Mouse (Mus musculus) kidney, adult 2 months (tissue): Measurements from ENCODE around the gene Mogat1. TPM values are rescaled to one million over a fixed set of nuclear protein-coding genes. Genes with fewer than 3 reads are reported as not detected.

ENCODE experiments used
- DNase-seq: peaks from one replicate; pipeline ENCODE4 v3.0.0; 2021
- H3K27ac ChIP-seq: fragments of 200-500 bp; 2 replicates; pipeline ENCODE4 v1.5.1; 2012; ENCODE audit warnings: low read depth, low read length, control low read depth, inconsistent platforms; ENCODE audit not compliant: insufficient read depth
- H3K27me3 ChIP-seq: fragments of 200-500 bp; replicated peaks from 2 replicates; pipeline ENCODE4 v1.6.1; 2012; ENCODE audit warnings: mild to moderate bottlenecking, moderate library complexity, low read length, inconsistent platforms; ENCODE audit not compliant: control insufficient read depth, insufficient read depth
- H3K36me3 ChIP-seq: fragments of 200-500 bp; 2 replicates; pipeline ENCODE4 v1.6.1; 2012; ENCODE audit warnings: mild to moderate bottlenecking, moderate library complexity, low read length, inconsistent platforms; ENCODE audit not compliant: control insufficient read depth, insufficient read depth
- H3K4me1 ChIP-seq: fragments of 200-500 bp; 2 replicates; pipeline ENCODE4 v1.6.1; 2011; ENCODE audit warnings: low read length; ENCODE audit not compliant: control insufficient read depth, insufficient read depth
- H3K4me3 ChIP-seq: fragments of 200-500 bp; 2 replicates; pipeline ENCODE4 v1.5.1; 2011; ENCODE audit warnings: mild to moderate bottlenecking, low read depth, low read length, control low read depth; ENCODE audit not compliant: insufficient read depth
- CTCF ChIP-seq: fragments of 200-500 bp; conservative IDR thresholded peaks from 2 replicates; pipeline ENCODE4 v1.5.1; 2011; ENCODE audit warnings: low read depth, mild to moderate bottlenecking, control low read depth, low read length, moderate library complexity, mixed read lengths; ENCODE audit not compliant: insufficient read depth, insufficient read length
- POLR2A ChIP-seq: fragments of 200-500 bp; IDR thresholded peaks from one replicate; pipeline ENCODE4 v1.6.1; 2011; ENCODE audit warnings: low read depth, low read length, control low read depth
- WGBS: fragments of 180-500 bp; shearing (Covaris S2); methylation state at CpG from one replicate; pipeline ENCODE4 v1.1.7; 2018; 5-methylcytosine and 5-hydroxymethylcytosine counted together
- polyA plus RNA-seq: library from polyadenylated mRNA; depleted of rRNA; stranded (reverse); fragments of >200 nt; gene quantifications from 2 replicates; pipeline ENCODE4 v1.2.3, GENCODE M21; 2012; rRNA removed

Gene Mogat1
- polyA plus RNA-seq: 109 and 120 TPM in 2 replicates

DNA sequence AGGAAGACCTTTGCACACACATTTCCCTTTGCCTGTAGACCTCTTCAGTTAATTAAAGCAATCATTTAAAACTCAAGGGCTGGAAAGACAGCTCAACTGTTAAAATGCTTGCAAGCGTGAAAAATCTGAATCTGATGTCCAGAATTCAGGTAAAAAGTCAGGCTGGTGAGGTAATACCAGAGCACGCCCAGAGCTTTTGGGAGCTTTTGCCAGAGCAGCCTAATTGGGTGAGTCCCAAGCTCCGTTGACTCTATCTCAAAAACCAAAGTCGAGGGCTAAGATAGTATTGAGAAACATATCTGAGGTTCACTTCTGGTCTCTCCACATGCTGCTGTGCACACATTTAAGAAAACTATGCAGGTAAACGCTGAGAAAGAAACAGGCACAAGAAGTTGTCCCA lies at the start of gene Mogat1:
TSS of gene Mogat1 (plus strand) at position 130 of the 400 bp plus-strand sequence.
- Histone ChIP-seq H3K36me3 (no peaks in the 10 kb centered on the region), H3K4me1 (peaks cover 2% of the 10 kb centered on the region; the same call in 1 of the 2 replicates), H3K27ac (peak within 1 kb of the TSS; percentile 99), H3K27me3 (no peaks in the 10 kb centered on the region), H3K4me3 (peak within 1 kb of the TSS; percentile 54)
- TF ChIP-seq POLR2A (no peak), CTCF (no peak)
- peak; percentile 85 for DNase-seq
- 44% methylated on average over 5 of the region's 5 CpGs for WGBS

DNA sequence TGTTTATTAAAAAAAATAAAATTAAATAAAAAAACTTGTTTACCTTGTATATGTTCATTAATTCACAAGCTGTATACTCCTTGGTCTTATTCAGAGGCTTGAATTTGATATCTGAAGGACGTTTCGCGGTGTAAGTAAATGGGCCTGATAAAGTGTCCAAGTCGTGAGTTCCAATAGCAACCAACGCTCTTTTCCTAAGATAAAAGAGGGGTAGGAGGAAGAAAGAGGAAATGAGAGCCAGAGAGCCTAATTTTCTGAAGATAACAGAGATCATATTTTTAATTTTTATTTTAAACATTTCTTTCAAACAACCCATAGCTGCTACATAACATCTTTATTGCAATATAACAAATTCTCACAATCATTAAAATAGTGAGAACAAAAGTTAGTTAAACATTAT lies 38.4 kb upstream of the Mogat1 start:
- Histone ChIP-seq H3K36me3 (peaks cover 8% of the 10 kb centered on the region), H3K4me3 (no peak overlapping the region), H3K4me1 (no peaks in the 10 kb centered on the region), H3K27ac (no peak overlapping the region), H3K27me3 (no peaks in the 10 kb centered on the region)
- DNase-seq: no peak
- 91% methylated on average over 5 of the region's 5 CpGs for WGBS
- TF ChIP-seq CTCF (no peak), POLR2A (no peak)

DNA sequence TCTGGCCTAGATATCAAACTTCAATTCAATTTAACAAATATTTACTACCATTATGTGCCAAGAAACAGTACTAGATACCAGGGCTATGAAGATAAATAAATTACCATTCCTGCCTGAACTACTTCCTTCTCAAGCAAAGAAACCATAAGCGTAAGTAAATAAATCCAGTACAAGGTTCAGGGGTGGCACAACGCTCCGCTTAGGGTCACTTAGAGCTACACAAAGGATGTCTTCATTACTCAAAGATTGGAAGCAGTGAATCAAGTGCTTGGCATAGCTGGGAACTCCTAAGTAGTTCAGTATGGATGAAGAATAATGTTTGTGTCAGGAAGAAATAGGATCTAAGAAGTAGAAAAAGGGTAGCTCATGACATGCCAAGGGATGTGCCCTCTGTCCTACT lies 27.4 kb upstream of the Mogat1 start:
- H3K27ac ChIP-seq: no peak overlapping the region
- H3K27me3 ChIP-seq: no peaks in the 10 kb centered on the region
- no peak overlapping the region for H3K4me3 ChIP-seq
- TF ChIP-seq CTCF: no peak
- no peak for DNase-seq
- peaks cover 2% of the 10 kb centered on the region; the same call in 1 of the 2 replicates for H3K36me3 ChIP-seq
- H3K4me1 ChIP-seq: no peaks in the 10 kb centered on the region
- WGBS: 88% methylated on average over 3 of the region's 3 CpGs

DNA sequence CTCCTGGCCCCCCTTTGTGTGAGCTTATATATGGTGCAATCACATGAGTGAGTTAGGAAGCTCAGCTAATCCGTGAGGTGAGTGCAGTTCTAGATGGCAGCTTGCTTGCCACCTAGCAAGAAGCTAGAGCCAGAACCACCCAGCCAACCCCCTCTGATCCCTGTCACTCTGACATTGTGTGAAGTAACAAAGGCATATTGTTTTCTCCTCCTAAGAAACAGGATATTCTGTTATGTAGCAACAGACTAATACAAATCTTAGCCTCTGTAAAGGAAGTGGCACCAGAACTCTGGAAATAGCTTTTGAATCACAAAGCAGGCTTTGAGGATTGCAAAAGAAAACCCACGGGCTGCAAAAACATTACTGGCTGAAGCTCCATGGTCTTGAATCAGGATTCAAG lies 26.4 kb upstream of the Mogat1 start:
- TF ChIP-seq CTCF (no peak), POLR2A (no peak)
- Histone ChIP-seq H3K4me3 (no peak overlapping the region), H3K4me1 (no peaks in the 10 kb centered on the region; the same call in 1 of the 2 replicates), H3K27me3 (no peaks in the 10 kb centered on the region), H3K36me3 (no peaks in the 10 kb centered on the region), H3K27ac (no peak overlapping the region)
- WGBS: 51% methylated on average over 2 of the region's 2 CpGs
- no peak for DNase-seq

DNA sequence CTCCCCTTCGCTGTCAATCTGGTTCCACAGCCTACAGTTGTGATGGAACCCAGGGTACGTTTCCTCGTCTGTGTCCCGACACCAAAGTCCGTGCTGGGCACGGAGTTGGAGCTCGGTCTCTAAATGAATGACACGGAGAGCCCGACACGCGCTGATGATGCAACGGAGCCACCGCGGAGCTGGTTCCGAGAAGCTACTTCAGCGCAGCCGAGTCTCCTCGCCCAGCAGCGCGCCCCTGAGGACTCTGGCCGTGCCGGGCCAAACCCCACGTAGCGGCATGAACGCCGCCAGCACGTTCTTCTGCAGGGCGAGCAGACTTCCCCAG lies 22.4 kb upstream of the Mogat1 start:
- under 1% methylated on average over 28 of the region's 28 CpGs for WGBS
- Histone ChIP-seq H3K4me3 (peak overlapping the region; percentile 94), H3K36me3 (no peaks in the 10 kb centered on the region), H3K27me3 (no peaks in the 10 kb centered on the region), H3K27ac (peak overlapping the region; percentile 88), H3K4me1 (peaks cover 4% of the 10 kb centered on the region; the same call in 1 of the 2 replicates)
- TF ChIP-seq POLR2A (no peak), CTCF (no peak)
- no peak for DNase-seq

DNA sequence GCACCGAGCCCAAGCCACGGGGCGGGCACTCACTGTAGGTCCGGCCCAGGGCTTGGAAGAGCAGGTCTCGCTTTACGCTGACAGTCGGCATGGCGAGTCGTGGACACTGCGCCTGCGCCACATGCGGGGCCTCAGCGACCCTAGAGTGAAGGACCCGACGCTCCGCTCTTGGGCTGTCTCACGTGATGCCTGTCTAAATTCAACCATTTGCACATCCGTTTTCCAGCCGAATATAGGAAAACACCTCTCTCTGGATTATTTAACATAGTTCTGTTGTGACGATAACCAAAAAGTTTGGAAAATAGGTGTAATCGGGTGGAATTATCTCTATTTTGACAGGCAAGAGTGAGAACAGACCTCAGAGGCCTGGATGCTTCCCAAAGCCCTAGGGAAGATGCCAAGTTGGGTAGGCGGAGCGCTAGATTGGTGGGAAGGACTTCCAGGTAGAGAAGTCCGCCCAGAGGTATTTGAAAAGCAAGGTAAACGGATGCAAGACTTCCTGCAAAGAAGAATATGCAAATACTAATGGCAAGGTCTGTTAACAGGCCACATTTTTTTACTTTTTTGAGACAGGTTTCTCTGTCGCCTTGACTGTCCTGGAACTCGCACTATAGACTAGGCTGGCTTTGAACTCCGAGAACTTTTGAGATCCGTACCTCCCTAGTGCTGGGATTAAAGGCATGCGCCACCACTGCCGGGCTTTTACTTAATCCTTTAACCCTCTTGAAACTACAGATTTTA lies 21.9 kb upstream of the Mogat1 start, which contains the start of gene Farsb:
TSS of gene Farsb (minus strand) at position 146 of the 741 bp plus-strand sequence.
- DNase-seq: peak; percentile 95
- WGBS: under 1% methylated on average over 31 of the region's 31 CpGs
- Histone ChIP-seq H3K27ac (peak within 1 kb of the TSS; percentile 88), H3K36me3 (no peaks in the 10 kb centered on the region), H3K4me1 (peaks cover 4% of the 10 kb centered on the region; the same call in 1 of the 2 replicates), H3K27me3 (no peaks in the 10 kb centered on the region), H3K4me3 (peak within 1 kb of the TSS; percentile 94)
- TF ChIP-seq CTCF (no peak), POLR2A (peak; percentile 73)

DNA sequence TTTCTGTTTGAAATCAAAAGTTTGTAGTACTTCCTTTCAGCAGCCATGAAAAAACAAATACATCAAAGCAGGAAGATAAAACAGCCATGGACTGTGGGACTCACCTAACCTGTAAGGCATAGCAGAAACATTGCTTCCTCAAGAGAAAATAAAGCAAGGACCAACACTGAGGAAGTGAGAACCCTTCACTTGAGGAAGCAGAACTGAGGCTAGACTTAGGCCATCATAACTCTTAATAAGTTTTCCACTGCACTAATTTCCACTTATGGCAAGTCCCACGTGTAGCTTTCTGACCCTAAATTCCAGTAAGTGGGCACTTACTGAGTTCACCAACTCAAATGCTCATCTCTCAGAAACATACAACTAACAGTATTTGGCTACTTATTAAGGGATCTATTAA lies 20.6 kb upstream of the Mogat1 start:
- TF ChIP-seq CTCF (no peak), POLR2A (no peak)
- no peak for DNase-seq
- Histone ChIP-seq H3K36me3 (no peaks in the 10 kb centered on the region), H3K27me3 (no peaks in the 10 kb centered on the region), H3K27ac (no peak overlapping the region), H3K4me3 (no peak overlapping the region), H3K4me1 (peaks cover 4% of the 10 kb centered on the region; the same call in 1 of the 2 replicates)
- 43% methylated on average over 1 of the region's 1 CpGs for WGBS
